Mouse (Mus musculus) fibroblast of lung, adult 2 months (primary cell): ENCODE measurements around the gene Cstad.

ENCODE experiments used
- DNase-seq: peaks from one replicate; pipeline ENCODE4 v3.0.0-alpha.2; 2011; ENCODE audit warnings: low read depth

The Cstad gene

GRCm38 (mm10) chr2:30595796-30596195 lies 956 bp downstream of the Cstad start:
- DNase-seq = no peak

GRCm38 (mm10) chr2:30599621-30600020 lies 4.8 kb downstream of the Cstad start:
- DNase-seq = no peak

- DNase-seq = no peak
These were observed 5.5 kb downstream of the Cstad start for GRCm38 (mm10) chr2:30600291-30600690.

GRCm38 (mm10) chr2:30600965-30601841 lies 6.4 kb downstream of the Cstad start:
- DNase-seq = no peak

- no peak for DNase-seq
These were observed 7.6 kb downstream of the Cstad start for GRCm38 (mm10) chr2:30602451-30602850.

- no peak for DNase-seq
These were observed 8.9 kb downstream of the Cstad start for GRCm38 (mm10) chr2:30603731-30604130.

GRCm38 (mm10) chr2:30604880-30605761 lies 10.3 kb downstream of the Cstad start:
- DNase-seq = no peak

- DNase-seq = no peak
These were observed 10.9 kb downstream of the Cstad start for GRCm38 (mm10) chr2:30605762-30606051.

GRCm38 (mm10) chr2:30606621-30607052 lies 11.8 kb downstream of the Cstad start:
- no peak for DNase-seq

GRCm38 (mm10) chr2:30607941-30608340 lies 13.1 kb downstream of the Cstad start:
- DNase-seq = no peak

- DNase-seq = no peak
These were observed 13.9 kb downstream of the Cstad start for GRCm38 (mm10) chr2:30608690-30609201.

GRCm38 (mm10) chr2:30613574-30613973 lies 18.7 kb downstream of the Cstad start:
- DNase-seq = peak; percentile 64

GRCm38 (mm10) chr2:30614151-30614923 lies 19.5 kb downstream of the Cstad start:
- DNase-seq = no peak

GRCm38 (mm10) chr2:30615869-30616268 lies 21.0 kb downstream of the Cstad start:
- no peak for DNase-seq

GRCm38 (mm10) chr2:30616464-30616863 lies 21.6 kb downstream of the Cstad start:
- DNase-seq = no peak

- no peak for DNase-seq
These were observed 23.8 kb downstream of the Cstad start for GRCm38 (mm10) chr2:30618487-30619248.

GRCm38 (mm10) chr2:30623873-30624272 lies 29.0 kb downstream of the Cstad start:
- no peak for DNase-seq

GRCm38 (mm10) chr2:30625296-30625826 lies 30.5 kb downstream of the Cstad start:
- no peak for DNase-seq

GRCm38 (mm10) chr2:30626058-30626675 lies 31.3 kb downstream of the Cstad start:
- DNase-seq = no peak

- no peak for DNase-seq
These were observed 32.5 kb downstream of the Cstad start for GRCm38 (mm10) chr2:30627338-30627737.

- no peak for DNase-seq
These were observed 33.5 kb downstream of the Cstad start for GRCm38 (mm10) chr2:30628374-30628773.
